Mouse (Mus musculus) testis, adult 2 months (tissue): Measurements from ENCODE around the gene Crispld2. TPM values are rescaled to one million over a fixed set of nuclear protein-coding genes. Genes with fewer than 3 reads are reported as not detected.
A peak's percentile ranks its signal among the peaks of the same experiment; 100 is the strongest.

Experiments used
- H3K27ac ChIP-seq: fragments of 200-500 bp; 2 replicates; pipeline ENCODE4 v1.5.1; 2012; ENCODE audit warnings: low read depth, low read length; ENCODE audit not compliant: control insufficient read depth, insufficient read depth
- H3K27me3 ChIP-seq: fragments of 200-500 bp; 2 replicates; pipeline ENCODE4 v1.6.1; 2012; ENCODE audit warnings: mild to moderate bottlenecking, low read length, moderate library complexity; ENCODE audit not compliant: control insufficient read depth, insufficient read depth
- H3K36me3 ChIP-seq: fragments of 200-500 bp; 2 replicates; pipeline ENCODE4 v1.6.1; 2012; ENCODE audit warnings: mild to moderate bottlenecking, low read length; ENCODE audit not compliant: control insufficient read depth, insufficient read depth
- H3K4me1 ChIP-seq: fragments of 200-500 bp; 2 replicates; pipeline ENCODE4 v1.6.1; 2012; ENCODE audit warnings: low read length; ENCODE audit not compliant: control insufficient read depth, insufficient read depth
- H3K4me3 ChIP-seq: fragments of 200-500 bp; 2 replicates; pipeline ENCODE4 v1.5.1; 2012; ENCODE audit warnings: low read depth, mild to moderate bottlenecking, low read length, moderate library complexity, mixed read lengths; ENCODE audit not compliant: control insufficient read depth
- CTCF ChIP-seq: fragments of 200-500 bp; IDR thresholded peaks from 2 replicates; pipeline ENCODE4 v1.5.1; 2012; ENCODE audit warnings: low read depth, mild to moderate bottlenecking, inconsistent platforms, low read length, moderate library complexity; ENCODE audit not compliant: control insufficient read depth, insufficient read depth, insufficient replicate concordance
- POLR2A ChIP-seq: fragments of 200-500 bp; IDR thresholded peaks from 2 replicates; pipeline ENCODE4 v1.6.1; 2012; ENCODE audit warnings: low read depth, mild to moderate bottlenecking, inconsistent platforms, low read length, moderate library complexity; ENCODE audit not compliant: control insufficient read depth
- polyA plus RNA-seq: library from polyadenylated mRNA; depleted of rRNA; stranded (reverse); fragments of >200 nt; gene quantifications from 2 replicates; pipeline ENCODE4 v1.2.3, GENCODE M21; 2012

The Crispld2 gene
- polyA plus RNA-seq, 1 experiment: 6.2 TPM

DNA sequence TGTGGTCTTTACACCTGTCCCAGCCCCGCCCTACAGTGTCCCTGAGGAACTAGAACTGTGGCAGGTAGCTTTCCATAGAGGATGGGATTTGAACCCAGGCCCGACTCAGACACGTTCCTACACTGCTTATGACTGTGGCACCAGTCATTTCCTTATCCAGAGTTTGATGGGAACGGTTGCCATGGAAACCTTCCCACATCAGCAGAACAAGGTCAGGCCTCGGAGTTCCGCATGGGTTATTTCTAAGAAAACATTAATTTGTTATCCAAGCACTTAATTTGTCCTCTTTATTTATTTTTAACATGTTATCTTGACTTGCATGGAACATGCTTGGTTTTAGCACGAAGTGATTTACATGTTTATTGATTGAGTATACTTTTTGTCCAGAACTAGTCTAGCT, 9.5 kb downstream of the Crispld2 start:
- no peaks in the 10 kb centered on the region for H3K36me3 ChIP-seq
- H3K4me3 ChIP-seq: no peak overlapping the region
- H3K27me3 ChIP-seq: no peaks in the 10 kb centered on the region
- H3K27ac ChIP-seq: peak overlapping the region; percentile 15; the same call in 1 of the 2 replicates
- H3K4me1 ChIP-seq: peaks cover 3% of the 10 kb centered on the region
- TF ChIP-seq POLR2A (no peak), CTCF (no peak)

DNA sequence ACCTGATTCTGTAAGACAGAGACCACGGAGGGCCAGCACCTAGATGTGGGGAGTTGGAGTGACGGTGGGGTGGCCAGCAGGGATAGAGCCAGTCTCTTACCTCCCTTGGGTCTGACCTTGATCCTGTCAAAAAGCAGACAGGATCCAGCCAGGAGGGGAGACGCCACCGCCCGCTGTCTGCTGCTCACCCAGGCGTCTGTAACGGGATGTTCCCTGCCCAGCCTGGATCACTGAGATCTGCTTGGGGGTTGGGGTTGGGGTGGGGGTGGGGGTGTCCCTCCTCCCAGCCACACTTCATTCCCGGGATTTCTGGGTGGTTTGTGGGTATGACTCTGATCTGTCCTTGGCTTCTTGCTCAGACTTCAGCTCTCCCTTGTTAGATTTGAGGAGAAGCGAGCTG, 10.1 kb downstream of the Crispld2 start:
- Histone ChIP-seq H3K4me3 (no peak overlapping the region), H3K27me3 (no peaks in the 10 kb centered on the region), H3K4me1 (peaks cover 3% of the 10 kb centered on the region), H3K36me3 (no peaks in the 10 kb centered on the region), H3K27ac (peak overlapping the region; percentile 45)
- TF ChIP-seq POLR2A: no peak

DNA sequence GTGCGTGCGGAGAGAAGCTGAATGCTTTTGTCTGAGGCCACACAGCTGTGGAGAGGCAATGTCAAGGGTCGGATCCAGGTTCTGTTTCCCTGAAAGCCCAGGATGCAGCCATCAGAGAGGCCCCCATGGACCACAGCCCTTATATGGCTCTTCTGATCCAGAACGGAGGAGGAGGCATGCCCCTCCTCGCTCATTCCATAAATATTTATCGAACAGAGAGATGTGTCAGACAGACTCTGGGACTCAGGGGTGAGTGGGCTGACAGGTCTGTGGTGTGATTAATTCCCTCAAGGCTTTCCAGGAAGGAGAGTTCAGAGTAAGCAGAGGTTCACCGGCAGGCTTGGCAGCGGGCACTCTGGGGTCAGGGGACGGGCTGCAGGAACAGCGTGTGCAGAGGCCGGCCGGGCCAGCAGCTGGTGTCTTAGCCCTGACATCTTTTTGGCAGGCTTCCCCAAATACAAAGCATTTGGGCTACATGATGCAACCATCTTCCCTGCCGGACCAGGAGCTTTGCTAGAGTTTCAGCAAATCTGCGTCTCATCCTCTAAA, 12.0 kb downstream of the Crispld2 start:
- no peak overlapping the region for H3K4me3 ChIP-seq
- H3K27ac ChIP-seq: no peak overlapping the region; the same call in 1 of the 2 replicates
- peaks cover 3% of the 10 kb centered on the region for H3K4me1 ChIP-seq
- no peaks in the 10 kb centered on the region for H3K27me3 ChIP-seq
- H3K36me3 ChIP-seq: no peaks in the 10 kb centered on the region
- no peak for TF ChIP-seq CTCF

DNA sequence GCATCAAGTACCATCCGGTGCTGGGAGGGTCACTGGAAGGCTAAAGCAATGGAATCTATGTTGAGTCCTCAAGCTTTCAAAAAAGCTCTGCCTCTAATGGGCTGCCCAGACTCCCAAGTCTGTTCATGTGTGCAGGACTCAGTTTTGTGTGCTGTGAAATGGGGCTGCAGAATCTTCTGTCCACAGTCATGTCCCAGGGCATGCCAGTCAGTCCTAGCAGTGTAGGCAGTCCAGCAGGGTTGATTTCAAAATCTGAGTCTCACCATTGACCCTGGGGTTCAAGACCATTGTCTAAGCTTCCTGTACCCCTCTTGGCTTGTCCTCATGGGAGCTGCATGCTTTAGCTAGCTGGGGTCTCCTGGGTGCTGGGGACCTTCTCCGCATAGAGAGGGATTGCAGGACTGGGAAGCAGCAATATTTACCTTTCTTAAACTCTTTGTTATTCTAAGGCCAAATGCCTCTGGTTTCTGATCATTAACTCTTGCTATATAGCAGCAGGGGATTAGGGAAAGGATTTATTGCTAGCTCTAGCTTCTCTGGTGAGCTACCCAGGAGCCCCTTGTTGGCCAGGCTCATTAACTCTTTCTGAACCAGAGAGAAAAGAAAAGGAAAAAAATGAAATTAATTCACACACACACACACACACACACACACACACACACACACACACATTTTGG, 12.6 kb downstream of the Crispld2 start:
- no peaks in the 10 kb centered on the region for H3K27me3 ChIP-seq
- no peaks in the 10 kb centered on the region for H3K36me3 ChIP-seq
- no peak for TF ChIP-seq CTCF
- no peak for TF ChIP-seq POLR2A
- H3K27ac ChIP-seq: no peak overlapping the region; the same call in 1 of the 2 replicates
- no peak overlapping the region for H3K4me3 ChIP-seq
- H3K4me1 ChIP-seq: peaks cover 3% of the 10 kb centered on the region

DNA sequence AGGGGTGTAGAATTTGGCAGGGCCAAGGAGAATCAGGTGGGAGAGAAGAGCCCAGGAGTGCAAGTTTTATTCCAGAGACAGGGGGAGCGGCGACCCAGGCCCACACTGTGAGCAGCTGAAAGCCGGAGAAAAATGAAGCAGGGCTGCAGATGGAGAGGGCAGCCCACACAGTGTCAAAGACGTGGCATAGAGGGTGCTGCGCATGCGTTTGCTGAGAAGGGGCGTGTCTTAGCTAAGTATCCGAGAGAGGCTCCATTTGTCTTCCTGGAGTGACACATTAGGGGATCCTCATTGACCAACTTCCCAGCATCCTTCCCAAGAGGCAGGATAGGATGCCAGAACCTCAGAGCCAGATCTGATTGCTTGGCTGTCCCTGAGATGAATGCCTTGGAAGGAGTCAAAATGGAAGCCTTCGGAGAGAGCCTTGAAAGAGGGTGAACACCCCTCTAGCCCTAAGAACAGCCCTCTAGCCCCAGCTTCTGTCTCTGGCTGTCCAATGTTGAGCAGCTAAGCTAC, 14.5 kb downstream of the Crispld2 start:
- TF ChIP-seq POLR2A: no peak
- no peak for TF ChIP-seq CTCF
- H3K27me3 ChIP-seq: no peaks in the 10 kb centered on the region
- peaks cover under 1% of the 10 kb centered on the region; the same call in 1 of the 2 replicates for H3K4me1 ChIP-seq
- H3K27ac ChIP-seq: no peak overlapping the region
- no peaks in the 10 kb centered on the region for H3K36me3 ChIP-seq
- H3K4me3 ChIP-seq: no peak overlapping the region

DNA sequence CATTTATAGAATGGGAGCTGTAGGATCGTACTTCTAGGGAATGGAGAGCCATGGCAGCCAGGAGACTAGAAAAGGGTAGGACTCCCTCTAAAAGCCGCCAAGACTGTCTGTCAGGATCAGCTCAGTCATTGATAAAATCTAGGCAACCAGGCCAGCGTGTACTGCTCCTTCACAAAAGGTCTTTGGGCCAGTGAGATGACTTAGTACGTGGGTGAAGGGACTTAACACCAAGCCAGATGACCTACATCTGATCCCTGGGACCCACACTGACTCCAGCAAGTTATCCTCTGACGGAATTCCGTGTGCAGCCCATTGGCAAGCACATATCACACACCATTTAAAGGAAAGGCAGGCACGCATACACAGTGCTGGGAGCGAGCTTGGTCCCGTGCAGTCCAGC, 14.9 kb downstream of the Crispld2 start:
- H3K4me3 ChIP-seq: no peak overlapping the region
- TF ChIP-seq POLR2A: no peak
- TF ChIP-seq CTCF: no peak
- H3K4me1 ChIP-seq: no peaks in the 10 kb centered on the region; the same call in 1 of the 2 replicates
- no peaks in the 10 kb centered on the region for H3K27me3 ChIP-seq
- no peaks in the 10 kb centered on the region for H3K36me3 ChIP-seq
- no peak overlapping the region for H3K27ac ChIP-seq

DNA sequence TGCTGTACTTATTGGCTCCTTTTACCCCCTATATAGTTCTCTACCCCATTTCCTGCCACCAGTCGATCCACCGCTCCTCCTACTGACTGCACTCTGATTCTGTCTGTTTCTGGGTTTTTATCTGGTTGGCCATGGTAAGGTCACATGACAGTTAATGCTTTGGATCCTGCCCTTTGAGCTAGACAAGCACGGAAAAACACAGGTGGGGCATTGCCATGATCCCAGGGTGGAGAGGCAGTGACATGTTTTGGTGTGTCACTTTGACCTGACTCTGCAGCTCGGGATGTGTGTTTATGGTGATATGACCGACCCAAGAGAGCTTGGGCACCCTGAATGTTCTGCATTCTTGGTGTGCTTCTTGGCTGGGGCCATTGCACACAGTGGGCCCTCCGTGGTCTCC, 17.0 kb downstream of the Crispld2 start:
- Histone ChIP-seq H3K27ac (no peak overlapping the region), H3K4me1 (peaks cover 8% of the 10 kb centered on the region), H3K27me3 (no peaks in the 10 kb centered on the region), H3K4me3 (no peak overlapping the region), H3K36me3 (no peaks in the 10 kb centered on the region)
- TF ChIP-seq CTCF (no peak), POLR2A (no peak)

DNA sequence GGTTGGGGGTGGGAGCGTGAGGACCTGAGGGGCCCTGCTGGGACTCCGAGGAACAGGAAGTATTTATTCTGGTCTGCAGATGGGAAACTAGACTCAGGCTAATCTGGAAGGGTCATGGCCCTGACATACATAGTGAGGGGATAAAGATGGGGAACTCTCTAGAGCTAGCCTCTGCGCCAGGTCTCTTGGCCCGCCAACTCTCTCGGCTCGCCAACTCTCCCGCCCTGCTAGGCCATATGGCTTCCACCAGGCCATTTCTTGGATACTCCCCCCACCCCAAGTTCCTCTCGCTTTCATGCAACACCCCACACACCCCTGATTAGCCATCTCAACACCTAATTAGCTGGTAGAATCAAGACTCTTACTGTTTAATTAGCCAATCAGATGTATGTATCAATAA, 20.3 kb downstream of the Crispld2 start:
- no peaks in the 10 kb centered on the region for H3K36me3 ChIP-seq
- peaks cover 8% of the 10 kb centered on the region for H3K4me1 ChIP-seq
- TF ChIP-seq CTCF (no peak), POLR2A (no peak)
- no peaks in the 10 kb centered on the region for H3K27me3 ChIP-seq
- H3K4me3 ChIP-seq: no peak overlapping the region
- no peak overlapping the region for H3K27ac ChIP-seq
